Mouse (Mus musculus): ENCODE measurements around the gene Srsf11.

Srsf11 gene

GRCm38 (mm10) chr3:157973236-157973635 is 63.2 kb downstream of the Srsf11 start:
- DNase-seq: no peak

GRCm38 (mm10) chr3:157971151-157971550 is 65.3 kb downstream of the Srsf11 start:
- DNase-seq: no peak
